Mouse (Mus musculus) ES-Bruce4 (cell line): ENCODE data around the gene Flnc. TPM values are rescaled to one million over a fixed set of nuclear protein-coding genes. Genes with fewer than 3 reads are reported as not detected.

Source experiments
- H3K27ac ChIP-seq: 2 replicates; pipeline ENCODE4 v1.5.1; 2012; ENCODE audit warnings: low read length, inconsistent platforms; ENCODE audit not compliant: insufficient read depth
- H3K27me3 ChIP-seq: 2 replicates; pipeline ENCODE4 v1.6.1; 2012; ENCODE audit warnings: mild to moderate bottlenecking, low read length, inconsistent platforms; ENCODE audit not compliant: control insufficient read depth, poor library complexity, insufficient read depth, severe bottlenecking
- H3K36me3 ChIP-seq: 2 replicates; pipeline ENCODE4 v1.6.1; 2012; ENCODE audit warnings: inconsistent platforms, mild to moderate bottlenecking, low read length, moderate library complexity; ENCODE audit not compliant: control insufficient read depth, poor library complexity, insufficient read depth, severe bottlenecking
- H3K4me1 ChIP-seq: one replicate; pipeline ENCODE4 v1.8.1; 2011; ENCODE audit warnings: low read length; ENCODE audit not compliant: control insufficient read depth, insufficient read depth
- H3K4me3 ChIP-seq: 2 replicates; pipeline ENCODE4 v1.5.1; 2011; ENCODE audit warnings: low read depth, mild to moderate bottlenecking, low read length
- H3K9ac ChIP-seq: 2 replicates; pipeline ENCODE4 v1.6.1; 2012; ENCODE audit warnings: low read depth, mild to moderate bottlenecking, inconsistent platforms; ENCODE audit not compliant: poor library complexity, severe bottlenecking
- H3K9me3 ChIP-seq: replicated peaks from 2 replicates; pipeline ENCODE4 v1.6.1; 2012; ENCODE audit warnings: mild to moderate bottlenecking, low read length, inconsistent platforms; ENCODE audit not compliant: control insufficient read depth, poor library complexity, insufficient read depth, severe bottlenecking
- CTCF ChIP-seq: IDR thresholded peaks from one replicate; pipeline ENCODE4 v1.8.1; 2011; ENCODE audit warnings: low read depth, low read length
- EP300 ChIP-seq: IDR thresholded peaks from 2 replicates; pipeline ENCODE4 v1.6.1; 2011; ENCODE audit warnings: low read depth, low read length; ENCODE audit not compliant: insufficient read depth
- POLR2A ChIP-seq: IDR thresholded peaks from one replicate; pipeline ENCODE4 v1.8.1; 2011; ENCODE audit warnings: low read length; ENCODE audit not compliant: insufficient read depth
- polyA plus RNA-seq: library from polyadenylated mRNA; stranded (reverse); fragments of >200 nt; gene quantifications from 2 replicates; pipeline ENCODE4 v1.2.4, GENCODE M21; 2011; ENCODE audit warnings: low read depth; ENCODE audit not compliant: missing spikeins, insufficient read depth, insufficient read length

Flnc gene
- polyA plus RNA-seq, 1 experiment, result 37.2 TPM

DNA sequence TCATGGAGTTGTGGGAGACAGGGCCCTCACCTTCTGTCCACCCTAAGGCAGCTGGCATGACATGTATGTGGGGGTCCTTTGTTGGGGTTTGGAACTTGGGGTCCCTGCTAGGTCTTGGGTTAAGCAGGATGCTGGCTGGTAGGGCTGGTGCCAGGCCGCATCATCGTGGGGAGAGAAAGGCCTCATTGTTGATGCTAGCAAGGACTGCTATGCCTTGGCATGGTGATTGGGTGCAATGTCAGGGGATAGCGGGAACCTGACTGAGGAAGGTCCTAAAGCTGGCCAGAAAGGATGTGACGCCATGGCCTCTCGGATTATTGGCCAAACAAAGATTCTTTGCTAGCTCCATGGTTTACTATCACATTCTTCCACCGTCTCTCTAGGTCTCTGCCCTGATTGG, 6.7 kb downstream of the Flnc start:
- no peak for TF ChIP-seq EP300
- no peak for TF ChIP-seq CTCF
- Histone ChIP-seq H3K27me3 (no peaks in the 10 kb centered on the region), H3K9me3 (no peaks in the 10 kb centered on the region), H3K4me3 (no peak overlapping the region), H3K27ac (no peak overlapping the region), H3K36me3 (no peaks in the 10 kb centered on the region), H3K9ac (no peak overlapping the region), H3K4me1 (peaks cover 3% of the 10 kb centered on the region)

DNA sequence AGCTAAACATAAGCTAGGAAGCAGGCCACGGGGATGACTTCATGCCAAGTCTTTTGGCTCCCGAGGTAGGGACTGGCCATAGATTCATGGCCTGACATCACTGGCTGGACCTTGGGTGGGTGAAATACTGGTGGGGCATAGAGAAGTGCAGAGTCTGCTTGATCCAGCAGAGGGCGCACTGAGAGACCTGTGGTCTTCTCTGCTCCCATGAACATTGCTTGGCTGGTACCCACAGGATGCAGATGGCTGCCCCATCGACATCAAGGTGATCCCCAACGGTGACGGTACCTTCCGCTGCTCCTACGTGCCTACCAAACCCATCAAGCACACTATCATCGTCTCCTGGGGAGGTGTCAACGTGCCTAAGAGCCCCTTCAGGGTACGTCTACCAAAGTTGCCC, 11.7 kb downstream of the Flnc start:
- TF ChIP-seq CTCF (peak; percentile 90), POLR2A (no peak)
- Histone ChIP-seq H3K27ac (no peak overlapping the region), H3K9me3 (no peaks in the 10 kb centered on the region), H3K4me1 (no peaks in the 10 kb centered on the region), H3K36me3 (no peaks in the 10 kb centered on the region), H3K27me3 (no peaks in the 10 kb centered on the region), H3K4me3 (no peak overlapping the region), H3K9ac (no peak overlapping the region)

- TF ChIP-seq POLR2A (no peak), EP300 (no peak), CTCF (no peak)
- H3K4me3 ChIP-seq, result no peak overlapping the region
- no peaks in the 10 kb centered on the region for H3K4me1 ChIP-seq
- no peak overlapping the region for H3K27ac ChIP-seq
- H3K9me3 ChIP-seq, result no peaks in the 10 kb centered on the region
- H3K27me3 ChIP-seq, result no peaks in the 10 kb centered on the region
- H3K36me3 ChIP-seq, result no peaks in the 10 kb centered on the region
- H3K9ac ChIP-seq, result no peak overlapping the region
Observed at GRCm38 (mm10) chr6:29445354-29445753, 12.3 kb downstream of the Flnc start.

- H3K27me3 ChIP-seq, result no peaks in the 10 kb centered on the region
- TF ChIP-seq EP300 (no peak), POLR2A (peak; percentile 37), CTCF (no peak)
- no peak overlapping the region for H3K4me3 ChIP-seq
- H3K9ac ChIP-seq, result peak overlapping the region; percentile 44
- H3K9me3 ChIP-seq, result no peaks in the 10 kb centered on the region
- H3K27ac ChIP-seq, result no peak overlapping the region
- H3K36me3 ChIP-seq, result no peaks in the 10 kb centered on the region
- H3K4me1 ChIP-seq, result no peaks in the 10 kb centered on the region
Observed at GRCm38 (mm10) chr6:29449858-29450257, 16.8 kb downstream of the Flnc start.

DNA sequence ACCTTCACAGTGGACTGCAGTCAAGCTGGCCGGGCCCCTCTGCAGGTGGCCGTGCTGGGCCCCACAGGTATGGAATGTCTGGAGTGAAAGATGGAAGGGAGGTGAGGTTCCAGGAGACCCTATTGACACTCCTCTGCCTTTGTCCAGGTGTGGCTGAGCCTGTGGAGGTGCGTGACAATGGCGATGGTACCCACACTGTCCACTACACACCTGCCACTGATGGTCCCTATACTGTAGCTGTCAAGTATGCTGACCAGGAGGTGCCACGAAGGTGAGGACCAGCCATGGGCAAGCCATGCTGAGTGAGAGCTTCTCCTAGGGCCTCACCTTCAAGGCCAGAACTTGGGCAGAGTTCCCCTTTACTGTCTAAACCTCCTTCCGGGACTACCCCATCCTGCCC, 17.6 kb downstream of the Flnc start:
- Histone ChIP-seq H3K27me3 (no peaks in the 10 kb centered on the region), H3K4me3 (no peak overlapping the region), H3K27ac (no peak overlapping the region), H3K9ac (no peak overlapping the region), H3K36me3 (no peaks in the 10 kb centered on the region), H3K9me3 (no peaks in the 10 kb centered on the region), H3K4me1 (no peaks in the 10 kb centered on the region)
- TF ChIP-seq EP300 (no peak), POLR2A (no peak), CTCF (no peak)

GRCm38 (mm10) chr6:29461502-29461901, 28.4 kb downstream of the Flnc start:
- H3K4me3 ChIP-seq, result no peak overlapping the region
- no peak overlapping the region for H3K9ac ChIP-seq
- no peak overlapping the region for H3K27ac ChIP-seq
- H3K4me1 ChIP-seq, result no peaks in the 10 kb centered on the region
- no peaks in the 10 kb centered on the region for H3K27me3 ChIP-seq
- TF ChIP-seq CTCF (no peak), EP300 (no peak), POLR2A (no peak)
- H3K36me3 ChIP-seq, result no peaks in the 10 kb centered on the region
- no peaks in the 10 kb centered on the region for H3K9me3 ChIP-seq

DNA sequence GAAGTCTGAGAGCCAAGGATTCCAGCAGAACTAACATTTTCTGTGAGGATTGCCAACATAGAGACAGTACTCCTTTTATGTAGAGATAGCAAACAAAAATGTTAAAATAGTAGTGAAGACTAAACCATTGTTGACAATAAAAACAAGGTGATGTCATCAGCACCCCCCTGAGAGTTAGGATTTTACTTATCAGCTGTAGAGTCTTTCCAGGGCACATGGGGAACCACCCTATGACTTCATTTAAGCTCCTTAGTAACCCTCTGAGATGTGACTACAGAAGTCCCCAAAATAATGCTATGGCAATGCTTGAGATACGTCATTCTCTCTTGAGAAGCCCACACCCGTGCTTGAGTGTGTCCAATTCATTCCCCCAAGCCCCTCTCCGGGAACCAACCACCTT, 30.3 kb downstream of the Flnc start:
- no peak for TF ChIP-seq POLR2A
- no peak for TF ChIP-seq EP300
- TF ChIP-seq CTCF, result no peak
- Histone ChIP-seq H3K27ac (no peak overlapping the region), H3K27me3 (no peaks in the 10 kb centered on the region), H3K9ac (no peak overlapping the region), H3K9me3 (no peaks in the 10 kb centered on the region), H3K36me3 (no peaks in the 10 kb centered on the region), H3K4me3 (no peak overlapping the region), H3K4me1 (no peaks in the 10 kb centered on the region)
